Mouse (Mus musculus): Measurements from ENCODE around the gene Pelo.

DNA sequence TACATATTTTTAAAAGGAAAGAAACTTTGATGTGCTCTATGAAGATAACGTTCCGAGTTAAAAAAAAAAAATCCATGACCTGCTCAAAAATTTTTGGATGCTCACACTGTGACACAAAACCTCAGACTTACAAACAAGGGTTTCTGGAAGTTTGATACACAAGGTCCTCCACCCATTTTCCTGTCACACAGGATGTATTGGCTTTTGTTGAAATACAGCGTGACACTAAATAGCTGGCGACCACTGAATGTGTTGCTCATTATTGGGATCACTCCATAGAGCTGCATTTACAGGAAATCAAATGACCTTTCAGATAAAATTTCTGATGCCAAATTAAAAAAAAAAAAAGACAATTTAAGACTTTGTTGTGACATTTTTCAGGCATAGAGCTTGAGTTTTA is 35.1 kb upstream of the Pelo start:
- no peak for TF ChIP-seq POLR2A (IDR thresholded peaks at IDR 0.05; ENCODE audit: control insufficient read depth, extremely low read depth, insufficient read depth, low read length, poor library complexity)
- no peak for TF ChIP-seq CTCF (IDR thresholded peaks at IDR 0.05; ENCODE audit: borderline replicate concordance, control insufficient read depth, extremely low read depth, insufficient read depth, low read length, poor library complexity)
